Mouse (Mus musculus) frontal cortex, adult 2 months (tissue): ENCODE data around the gene Fam49a. TPM values are rescaled to one million over a fixed set of nuclear protein-coding genes. Genes with fewer than 3 reads are reported as not detected.
"Not testable (repeated sequence)": the region's sequence is repeated elsewhere in the genome, so short reads cannot be mapped to it uniquely, and the experiment has no call there.

Source experiments
- DNase-seq, 2 experiments: peaks; one replicate each; pipeline ENCODE4 v3.0.0; 2022; ENCODE audit warnings: low spot score in 1 of 2; ENCODE audit errors: extremely low spot score in 1 of 2
- polyA plus RNA-seq: library from polyadenylated mRNA; depleted of rRNA; stranded (reverse); fragments of >200 nt; gene quantifications from 2 replicates; pipeline ENCODE4 v1.2.3, GENCODE M21; 2012

Fam49a gene
- polyA plus RNA-seq, 1 experiment: 77.3 TPM

DNA sequence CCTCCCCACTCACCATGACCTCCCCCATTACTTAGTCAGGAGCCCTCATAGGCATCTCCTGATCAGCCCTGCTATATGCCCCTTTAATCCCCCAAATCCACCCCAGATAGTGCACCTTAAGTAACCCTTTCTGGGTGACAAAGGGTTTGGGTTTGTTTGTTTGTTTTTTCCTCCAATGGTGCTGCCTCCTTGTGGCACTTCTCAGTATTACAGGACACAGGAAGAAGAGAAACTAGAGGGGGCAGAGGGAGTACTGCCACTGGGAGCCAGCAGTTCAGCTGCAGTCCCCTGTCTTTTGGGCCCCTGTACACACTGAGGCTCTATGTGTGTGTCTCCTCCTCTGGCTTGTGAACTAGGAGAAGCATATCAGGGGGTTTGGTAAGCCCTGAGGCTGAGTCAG lies 51.5 kb downstream of the Fam49a start:
- DNase-seq: no peak

- DNase-seq: peak in 1 of 2 experiments; percentile 53
Measured at GRCm38 (mm10) chr12:12313919-12314318, 52.0 kb downstream of the Fam49a start.

DNA sequence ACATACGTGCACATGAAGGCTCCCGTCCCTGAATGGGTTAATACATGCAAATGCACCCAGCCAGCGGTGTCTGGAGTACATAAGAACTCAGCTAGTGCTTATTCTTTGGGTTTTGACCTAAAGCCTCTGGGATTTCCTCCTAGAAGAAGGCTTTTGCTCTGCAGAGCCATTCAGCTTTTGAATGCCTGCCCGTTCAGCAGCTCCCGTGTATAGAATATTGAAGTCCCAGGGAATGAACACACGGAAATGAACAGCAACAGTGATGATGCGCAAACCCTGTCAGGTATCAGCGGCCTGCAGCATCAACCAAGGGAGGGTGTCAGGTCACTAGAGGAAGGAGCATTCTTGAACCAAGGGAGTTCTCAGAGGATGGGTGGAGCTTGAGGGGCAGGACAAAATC lies 52.4 kb downstream of the Fam49a start:
- no peak for DNase-seq

- no peak for DNase-seq
Measured at GRCm38 (mm10) chr12:12315011-12315410, 53.1 kb downstream of the Fam49a start.

GRCm38 (mm10) chr12:12316956-12317355 lies 55.0 kb downstream of the Fam49a start:
- no peak for DNase-seq

GRCm38 (mm10) chr12:12317606-12318005 lies 55.7 kb downstream of the Fam49a start:
- no peak for DNase-seq

DNA sequence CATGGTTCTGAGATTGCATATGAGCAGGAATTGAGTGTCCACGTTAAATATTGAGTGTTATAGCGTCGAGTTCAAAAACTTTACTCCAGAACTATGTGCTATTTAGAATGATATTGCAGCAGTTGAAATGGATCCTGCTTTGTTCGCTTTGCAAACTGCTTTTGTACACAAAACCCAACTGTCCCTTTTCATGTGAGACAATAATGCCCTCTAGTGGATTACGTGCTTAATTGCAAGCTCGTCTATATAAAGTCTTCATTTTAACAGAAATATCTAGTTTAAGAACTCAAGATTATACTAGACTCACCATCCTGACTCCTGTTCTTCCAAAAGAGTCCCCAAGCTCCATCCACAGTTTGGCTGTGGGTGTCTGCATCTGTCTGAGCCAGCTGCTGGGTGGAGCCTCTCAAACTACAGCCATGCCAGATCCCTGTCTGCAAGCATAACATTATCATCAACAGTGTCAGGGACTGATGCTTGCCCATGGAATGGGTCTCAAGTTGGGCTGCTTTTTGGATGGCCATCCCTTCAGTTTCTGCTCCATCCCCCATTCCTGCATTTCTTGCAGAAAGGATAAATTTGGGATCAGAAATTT lies 56.3 kb downstream of the Fam49a start:
- DNase-seq: peak in 1 of 2 experiments; percentile 73

DNA sequence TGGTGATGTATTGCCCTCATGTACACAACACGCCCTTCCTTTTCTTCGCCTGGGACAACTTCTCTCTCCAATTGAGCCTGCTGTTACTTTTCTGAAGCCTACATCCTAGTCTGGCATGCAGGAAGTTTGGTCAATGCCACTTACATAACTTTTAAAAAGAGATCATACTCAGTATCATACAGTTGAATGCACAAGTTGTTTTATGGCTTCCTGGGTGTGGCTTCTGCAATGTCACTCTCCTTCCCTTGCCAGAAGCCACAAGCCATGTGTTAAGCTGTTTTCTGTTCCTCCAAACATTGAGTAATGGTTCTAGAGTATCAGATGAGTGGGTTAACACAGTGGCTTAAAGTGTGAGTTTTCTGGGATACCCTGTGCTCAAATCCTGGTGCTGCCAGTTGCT lies 58.8 kb downstream of the Fam49a start:
- no peak for DNase-seq

- no peak for DNase-seq
Measured at GRCm38 (mm10) chr12:12321111-12321510, 59.2 kb downstream of the Fam49a start.

DNA sequence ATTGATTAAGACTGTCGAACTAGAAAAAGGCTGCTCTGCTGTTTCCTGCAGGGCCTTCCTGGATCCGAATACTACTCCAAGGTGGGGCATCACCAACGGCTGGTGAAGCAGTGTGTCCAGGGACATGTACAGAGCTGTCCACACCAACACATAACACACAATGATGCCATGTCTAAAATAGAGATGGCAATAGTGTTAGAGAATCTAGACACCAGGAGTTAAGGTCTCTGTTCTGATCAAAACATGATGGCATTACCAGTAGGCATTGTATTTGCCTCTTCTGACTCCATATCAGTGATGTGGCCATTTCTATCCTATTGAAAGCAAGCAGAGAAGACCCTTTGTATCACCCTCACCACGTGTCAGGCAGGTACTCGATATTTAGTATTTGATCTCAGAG lies 61.1 kb downstream of the Fam49a start:
- no peak for DNase-seq

DNA sequence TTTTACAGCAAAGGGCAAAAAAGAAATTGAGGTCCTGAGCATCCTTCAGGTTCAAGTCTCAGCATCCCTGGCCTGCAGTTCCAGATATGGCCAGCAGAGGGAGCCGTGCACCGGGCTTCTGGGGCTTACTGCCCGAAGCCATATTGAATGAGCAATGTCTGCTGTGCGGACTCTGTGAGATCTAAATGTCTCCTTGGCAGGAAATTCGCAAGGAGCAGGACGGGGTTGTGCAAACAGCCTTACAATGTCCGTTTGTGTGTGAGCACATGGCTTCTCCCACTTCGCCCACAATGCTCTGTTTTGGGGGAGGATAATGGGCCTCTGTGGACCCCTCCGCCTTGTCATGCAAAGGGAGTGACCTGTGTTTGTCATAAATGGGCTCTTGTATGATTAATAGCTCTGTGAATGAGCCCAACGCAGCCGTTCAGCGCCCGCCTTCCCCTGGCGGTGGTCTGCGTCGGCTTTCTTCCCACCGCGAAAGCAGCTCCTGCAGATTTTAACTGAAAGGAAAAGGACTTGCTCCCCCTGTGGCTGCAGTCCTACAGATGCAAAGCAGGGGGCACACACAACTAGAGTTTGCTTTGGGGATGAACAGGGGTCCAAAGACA lies 61.8 kb downstream of the Fam49a start:
- peak; percentile 80 to 97 for DNase-seq

DNA sequence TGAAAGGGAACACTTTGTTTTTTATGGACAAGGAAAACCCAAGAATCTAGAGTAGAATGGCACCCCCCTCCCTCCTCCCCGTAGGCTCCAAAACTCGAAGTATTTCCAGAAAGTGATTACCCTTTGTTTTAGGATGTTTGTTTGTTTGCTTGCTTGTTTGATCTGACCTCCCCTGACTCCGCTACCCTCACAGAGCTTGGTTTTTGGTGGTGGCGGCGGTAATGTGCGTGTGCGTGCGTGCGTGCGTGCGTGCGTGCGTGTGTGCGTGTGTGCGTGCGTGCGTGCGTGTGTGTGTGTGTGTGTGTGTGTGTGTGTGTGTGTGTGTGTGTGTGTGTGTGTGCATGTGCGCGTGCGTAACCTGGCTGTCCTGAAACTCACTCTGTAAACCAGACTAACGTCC lies 62.3 kb downstream of the Fam49a start:
- DNase-seq: not testable (repeated sequence)

GRCm38 (mm10) chr12:12333526-12334310 lies 71.8 kb downstream of the Fam49a start:
- DNase-seq: no peak

- DNase-seq: no peak
Measured at GRCm38 (mm10) chr12:12334486-12334885, 72.5 kb downstream of the Fam49a start.

DNA sequence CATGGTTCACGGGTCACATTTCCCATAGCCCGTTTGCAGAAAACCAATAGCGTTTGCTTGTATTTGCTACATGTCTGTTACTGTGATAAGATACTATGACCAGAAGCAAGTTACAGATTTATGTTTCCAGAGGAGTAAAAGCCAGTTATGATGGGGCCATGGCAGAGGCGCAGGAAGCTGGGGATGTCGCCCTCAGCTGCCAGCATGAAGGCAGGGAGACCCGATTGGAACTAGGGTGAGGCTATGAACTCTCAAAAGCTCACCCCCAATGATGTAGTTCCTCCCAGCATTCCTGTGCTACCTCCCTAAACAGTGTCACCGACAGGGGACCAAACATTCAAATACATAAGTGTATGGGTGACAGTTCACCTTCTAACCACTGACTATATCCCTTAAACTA lies 73.6 kb downstream of the Fam49a start:
- DNase-seq: no peak

- DNase-seq: peak; percentile 51 to 71
Measured at GRCm38 (mm10) chr12:12337378-12337777, 75.4 kb downstream of the Fam49a start.

- no peak for DNase-seq
Measured at GRCm38 (mm10) chr12:12343320-12343719, 81.4 kb downstream of the Fam49a start.

DNA sequence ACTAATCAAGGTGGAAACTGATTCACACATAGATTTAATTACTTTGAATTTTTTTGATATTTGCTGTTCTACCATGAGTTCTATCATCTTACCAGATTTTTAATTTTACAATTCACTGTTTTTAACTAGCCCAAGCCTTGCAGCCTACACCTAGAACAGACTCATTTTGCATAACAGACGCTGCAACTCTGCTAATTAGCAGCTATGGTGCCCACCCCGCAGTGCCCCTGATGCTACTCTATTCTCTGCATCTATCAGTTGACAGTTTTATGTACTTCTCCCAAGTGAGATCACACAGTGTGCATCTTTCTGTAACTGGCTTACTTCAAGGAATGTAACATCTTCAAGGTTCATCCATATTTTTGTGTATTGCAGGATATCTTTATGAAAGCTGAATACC lies 86.7 kb downstream of the Fam49a start:
- no peak for DNase-seq

GRCm38 (mm10) chr12:12349645-12350288 lies 87.8 kb downstream of the Fam49a start:
- no peak for DNase-seq

- no peak for DNase-seq
Measured at GRCm38 (mm10) chr12:12351816-12352552, 90.0 kb downstream of the Fam49a start.
